Mouse (Mus musculus) erythroblast, adult 5-6 weeks (primary cell): Measurements from ENCODE around the gene Gabra2. TPM values are rescaled to one million over a fixed set of nuclear protein-coding genes. Genes with fewer than 3 reads are reported as not detected.

Experiments
- ATAC-seq: replicated peaks from 2 replicates; pipeline ENCODE4 v1.8.0; 2016; ENCODE audit warnings: moderate number of reproducible peaks, mild to moderate bottlenecking, moderate TSS enrichment, inconsistent platforms; ENCODE audit not compliant: poor library complexity, low FRiP score, severe bottlenecking
- total RNA-seq, 2 experiments: library from RNA; stranded (forward) in 1 of 2; stranded (reverse) in 1 of 2; fragments of 150-400 nt in 1 of 2; fragments of 200-764, 138-1000 nt in 1 of 2; gene quantifications; 2 replicates each; pipeline versions ENCODE4 v1.2.3 to v1.2.4; 2015 to 2017; ENCODE audit warnings: low replicate concordance in 2 of 2

The Gabra2 gene
- not detected in 2 replicates for total RNA-seq (2015; ENCODE audit: low replicate concordance)
- not detected in 2 replicates for total RNA-seq (2017; ENCODE audit: low replicate concordance)

GRCm38 (mm10) chr5:71095725-71096607 is at the start of gene Gabra2:
Gene Gabra2, minus strand, starts transcription at chr5:71095849.
- no peak for ATAC-seq

- no peak for ATAC-seq
Observed at GRCm38 (mm10) chr5:71136691-71137090, 41.0 kb upstream of the Gabra2 start.

GRCm38 (mm10) chr5:71135840-71136239 is 40.2 kb upstream of the Gabra2 start:
- no peak for ATAC-seq

- ATAC-seq: no peak
Observed at GRCm38 (mm10) chr5:71127721-71128120, 32.1 kb upstream of the Gabra2 start.

GRCm38 (mm10) chr5:71115216-71115615 is 19.6 kb upstream of the Gabra2 start:
- no peak for ATAC-seq

- ATAC-seq: no peak
Observed at GRCm38 (mm10) chr5:71095180-71095579, 469 bp downstream of the Gabra2 start.

GRCm38 (mm10) chr5:71094776-71095175 is 873 bp downstream of the Gabra2 start:
- no peak for ATAC-seq

- no peak for ATAC-seq
Observed at GRCm38 (mm10) chr5:71093807-71094206, 1.8 kb downstream of the Gabra2 start.

GRCm38 (mm10) chr5:71092475-71092874 is 3.2 kb downstream of the Gabra2 start:
- no peak for ATAC-seq

- no peak for ATAC-seq
Observed at GRCm38 (mm10) chr5:71091926-71092325, 3.7 kb downstream of the Gabra2 start.

GRCm38 (mm10) chr5:71078861-71079260 is 16.8 kb downstream of the Gabra2 start:
- ATAC-seq: no peak

- no peak for ATAC-seq
Observed at GRCm38 (mm10) chr5:71061696-71062095, 34.0 kb downstream of the Gabra2 start.

- ATAC-seq: no peak
Observed at GRCm38 (mm10) chr5:71058047-71058446, 37.6 kb downstream of the Gabra2 start.

- no peak for ATAC-seq
Observed at GRCm38 (mm10) chr5:71037352-71037751, 58.3 kb downstream of the Gabra2 start.

- ATAC-seq: no peak
Observed at GRCm38 (mm10) chr5:71025956-71026355, 69.7 kb downstream of the Gabra2 start.

- no peak for ATAC-seq
Observed at GRCm38 (mm10) chr5:71011751-71012150, 83.9 kb downstream of the Gabra2 start.

GRCm38 (mm10) chr5:71011271-71011670 is 84.4 kb downstream of the Gabra2 start:
- ATAC-seq: no peak

GRCm38 (mm10) chr5:71010797-71011196 is 84.9 kb downstream of the Gabra2 start:
- no peak for ATAC-seq

- no peak for ATAC-seq
Observed at GRCm38 (mm10) chr5:70995617-70996325, 99.9 kb downstream of the Gabra2 start.

- no peak for ATAC-seq
Observed at GRCm38 (mm10) chr5:70993281-70993680, 102.4 kb downstream of the Gabra2 start.

GRCm38 (mm10) chr5:70990891-70991290 is 104.8 kb downstream of the Gabra2 start:
- ATAC-seq: no peak
